Mouse (Mus musculus) layer of hippocampus, postnatal 14 days (tissue): ENCODE measurements around the gene Cd79a. TPM values are rescaled to one million over a fixed set of nuclear protein-coding genes. Genes with fewer than 3 reads are reported as not detected.

ENCODE experiments used
- DNase-seq, 2 experiments: peaks; one replicate each; pipeline ENCODE4 v3.0.0; 2021 to 2022; ENCODE audit warnings: low spot score in 2 of 2, mixed read lengths in 1 of 2
- long read RNA-seq, 2 experiments: library from polyadenylated mRNA; stranded (forward); transcript quantifications; one replicate each; pipeline ENCODE4 v2.0.0; 2021
- total RNA-seq, 2 experiments: library from RNA; stranded (reverse); gene quantifications; 2 replicates each; pipeline ENCODE4 v1.2.3; 2021

Gene Cd79a
- total RNA-seq, result under 1 TPM; 0.37 to 0.43 TPM
- long read RNA-seq, experiment 1, result 0 reads
- long read RNA-seq, experiment 2, result 0 reads

GRCm38 (mm10) chr7:24897224-24897623, at the start of gene Cd79a:
Gene Cd79a, plus strand, starts transcription at chr7:24897381.
- DNase-seq, result no peak

GRCm38 (mm10) chr7:24850162-24850561, 47.0 kb upstream of the Cd79a start:
- peak in 1 of 2 experiments; percentile 26 for DNase-seq

- DNase-seq, result no peak
Observed at GRCm38 (mm10) chr7:24850899-24851303, 46.3 kb upstream of the Cd79a start.

- DNase-seq, result no peak
Observed at GRCm38 (mm10) chr7:24851596-24852325, 45.4 kb upstream of the Cd79a start.

- no peak for DNase-seq
Observed at GRCm38 (mm10) chr7:24852557-24853232, 44.5 kb upstream of the Cd79a start.

- no peak for DNase-seq
Observed at GRCm38 (mm10) chr7:24853233-24853563, 44.0 kb upstream of the Cd79a start.

- DNase-seq, result no peak
Observed at GRCm38 (mm10) chr7:24853695-24854094, 43.5 kb upstream of the Cd79a start.

GRCm38 (mm10) chr7:24856460-24857120, 40.6 kb upstream of the Cd79a start:
- no peak for DNase-seq

GRCm38 (mm10) chr7:24859234-24859633, 37.9 kb upstream of the Cd79a start:
- no peak for DNase-seq

- DNase-seq, result no peak
Observed at GRCm38 (mm10) chr7:24861913-24862312, 35.3 kb upstream of the Cd79a start, which contains the start of gene Gm9844. Gene Gm9844, plus strand, starts transcription at chr7:24862213.

- DNase-seq, result no peak
Observed at GRCm38 (mm10) chr7:24862853-24863252, 34.3 kb upstream of the Cd79a start.

- no peak for DNase-seq
Observed at GRCm38 (mm10) chr7:24864156-24864555, 33.0 kb upstream of the Cd79a start.

GRCm38 (mm10) chr7:24869080-24869479, 28.1 kb upstream of the Cd79a start:
- DNase-seq, result no peak

GRCm38 (mm10) chr7:24869532-24870165, 27.5 kb upstream of the Cd79a start, which contains the start of the genes Lypd4 and Dmrtc2:
Gene Lypd4, minus strand, starts transcription at chr7:24869941.
Gene Dmrtc2, plus strand, starts transcription at chr7:24870057.
- no peak for DNase-seq

GRCm38 (mm10) chr7:24877588-24877987, 19.6 kb upstream of the Cd79a start:
- no peak for DNase-seq

- DNase-seq, result no peak
Observed at GRCm38 (mm10) chr7:24879620-24880019, 17.6 kb upstream of the Cd79a start.

GRCm38 (mm10) chr7:24882416-24883199, 14.6 kb upstream of the Cd79a start:
- DNase-seq, result no peak

GRCm38 (mm10) chr7:24883896-24884692, 13.1 kb upstream of the Cd79a start, which contains the start of gene Rps19:
Gene Rps19, plus strand, starts transcription at chr7:24884371.
- DNase-seq, result peak; percentile 96 to 99

GRCm38 (mm10) chr7:24884693-24885291, 12.4 kb upstream of the Cd79a start:
- no peak for DNase-seq
